Mouse (Mus musculus) gastrocnemius, adult 8-10 months (tissue): Measurements from ENCODE around the gene Myct1. TPM values are rescaled to one million over a fixed set of nuclear protein-coding genes. Genes with fewer than 3 reads are reported as not detected.

Experiments used
- DNase-seq, 2 experiments: peaks; one replicate each; pipeline ENCODE4 v3.0.0; 2022; ENCODE audit warnings: low spot score in 2 of 2
- total RNA-seq, 4 experiments: library from RNA; stranded (reverse); gene quantifications; 2 replicates each; pipeline ENCODE4 v1.2.4; 2022

The Myct1 gene
- total RNA-seq, 4 experiments from 2014 or later: 2.6 to 3.5 (median 2.8) TPM

DNA sequence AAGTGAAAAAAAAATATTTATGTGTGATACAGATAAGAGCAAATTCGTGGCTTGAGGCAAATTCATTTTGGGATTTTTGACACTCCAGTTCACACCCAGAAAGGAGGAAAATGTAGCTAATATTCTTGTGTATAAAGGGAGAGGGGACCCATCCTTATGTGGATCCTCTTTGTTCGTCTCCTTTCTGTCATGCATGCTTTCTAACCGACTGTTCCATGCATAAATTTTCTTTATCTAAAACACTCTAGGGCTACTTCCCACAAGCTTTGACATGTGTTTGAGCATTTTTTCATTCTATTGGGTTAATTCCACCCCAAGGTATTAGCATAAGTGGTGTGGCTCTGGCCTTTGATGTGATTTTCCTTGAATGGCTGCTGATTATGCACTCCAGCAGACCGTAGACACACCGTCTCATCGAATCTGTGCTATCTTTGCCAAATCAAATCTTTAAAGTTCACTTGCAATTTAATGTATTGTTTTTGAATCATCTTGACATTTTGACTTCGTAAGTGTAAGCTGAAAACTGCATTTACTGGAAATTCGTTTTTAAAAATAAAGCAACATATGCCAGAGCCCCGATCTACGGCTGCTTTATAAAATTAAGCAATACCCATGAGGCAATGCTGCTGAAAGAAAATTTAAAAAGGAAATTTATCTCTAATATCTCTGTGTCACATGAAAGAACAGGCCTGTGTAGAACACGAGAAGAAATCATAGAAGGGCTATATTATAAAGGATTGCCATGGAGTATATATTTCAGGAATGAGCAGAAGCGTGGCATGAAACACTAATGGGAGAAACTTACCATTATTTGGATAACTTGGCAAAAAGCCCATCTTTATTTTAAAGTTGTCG, 21.8 kb downstream of the Myct1 start:
- no peak for DNase-seq

- no peak for DNase-seq
Measured at GRCm38 (mm10) chr10:5626268-5626667, 32.7 kb downstream of the Myct1 start.

- no peak for DNase-seq
Measured at GRCm38 (mm10) chr10:5633672-5634200, 40.2 kb downstream of the Myct1 start.

DNA sequence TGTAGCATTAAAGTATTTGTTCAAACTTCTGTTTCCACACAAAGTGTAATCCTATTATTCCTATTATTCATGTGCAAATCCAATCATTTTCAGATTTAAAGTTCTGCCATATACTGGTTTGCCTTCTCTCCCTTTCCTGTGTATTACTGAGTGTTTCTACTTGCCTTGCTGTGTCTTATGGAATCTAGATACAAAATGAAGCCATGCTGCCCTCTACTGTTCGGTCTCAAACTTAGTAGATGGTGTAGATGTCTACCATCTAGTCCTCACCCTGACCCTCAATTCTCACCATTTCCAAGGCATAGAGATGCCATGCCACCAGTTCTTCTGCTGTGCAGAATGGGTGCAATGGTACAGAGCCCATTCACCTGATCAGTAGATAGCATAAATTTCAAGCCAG, 40.8 kb downstream of the Myct1 start:
- no peak for DNase-seq

- no peak for DNase-seq
Measured at GRCm38 (mm10) chr10:5637322-5637721, 43.7 kb downstream of the Myct1 start.

DNA sequence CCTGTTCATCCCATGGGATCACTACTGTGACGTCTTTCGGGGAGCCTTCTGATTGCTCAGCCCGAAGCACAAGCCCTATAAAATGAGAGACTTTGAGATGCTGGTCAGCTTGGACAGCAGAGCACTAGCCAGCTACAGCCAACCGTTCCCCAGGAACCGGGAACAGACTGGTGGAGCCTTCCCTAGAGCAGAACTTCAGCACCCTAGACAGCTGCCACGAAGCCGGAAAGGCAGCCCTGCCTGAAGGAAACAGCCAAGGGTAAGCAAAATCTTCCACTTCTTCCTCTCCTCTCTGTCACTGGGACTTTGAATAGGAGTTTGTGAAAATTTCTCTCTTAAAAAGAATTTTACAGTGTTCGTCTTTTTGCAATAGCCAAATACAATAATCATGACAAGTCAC, 45.5 kb downstream of the Myct1 start, which contains the start of gene Vip:
Gene Vip (plus strand): TSS at position 107 of the 400 bp plus-strand sequence.
- DNase-seq: no peak

Other genes with a start within 250 kb of the Myct1 start
- 10 to 100 TPM; 46.7 to 73.1 (median 66.3) TPM for gene Syne1, start 42.3 kb upstream of the Myct1 start, total RNA-seq
- not detected for gene Vip, start 45.4 kb downstream of the Myct1 start, total RNA-seq
- gene Fbxo5, start 211.8 kb downstream of the Myct1 start, total RNA-seq: under 1 TPM; 0.17 to 0.85 (median 0.34) TPM
- gene Mtrf1l, start 230.1 kb downstream of the Myct1 start, total RNA-seq: 1 to 10 TPM; 3.6 to 4.7 (median 4.5) TPM